Mouse (Mus musculus) C2C12 (cell line): ENCODE measurements around the gene Sap30bp. TPM values are rescaled to one million over a fixed set of nuclear protein-coding genes. Genes with fewer than 3 reads are reported as not detected.

Experiments used
- H3K27me3 ChIP-seq: one replicate; pipeline ENCODE4 v1.6.1; 2011; ENCODE audit not compliant: control insufficient read depth, insufficient read depth, insufficient read length
- H3K36me3 ChIP-seq: one replicate; pipeline ENCODE4 v1.6.1; 2011; ENCODE audit not compliant: control insufficient read depth, insufficient read depth
- H3K4me3 ChIP-seq: one replicate; pipeline ENCODE4 v1.5.1; 2011; ENCODE audit warnings: mild to moderate bottlenecking, control low read depth; ENCODE audit not compliant: poor library complexity, insufficient read depth, severe bottlenecking
- H3K79me2 ChIP-seq: one replicate; pipeline ENCODE4 v1.6.1; 2011; ENCODE audit not compliant: control insufficient read depth, insufficient read depth
- H3K79me3 ChIP-seq: one replicate; pipeline ENCODE4 v1.6.1; 2011; ENCODE audit warnings: low read depth, control low read depth
- H3ac ChIP-seq: one replicate; pipeline ENCODE3; 2011; ENCODE audit warnings: low read depth; ENCODE audit not compliant: control insufficient read depth, insufficient read length
- CEBPB ChIP-seq: IDR thresholded peaks from one replicate; pipeline ENCODE4 v1.6.1; 2011; ENCODE audit warnings: low read depth, mild to moderate bottlenecking, control low read depth, moderate library complexity
- CTCF ChIP-seq: IDR thresholded peaks from one replicate; pipeline ENCODE4 v1.5.1; 2011; ENCODE audit not compliant: control insufficient read depth, insufficient read depth, insufficient read length
- FOSL1 ChIP-seq: IDR thresholded peaks from one replicate; pipeline ENCODE4 v1.8.0; 2011; ENCODE audit warnings: mild to moderate bottlenecking, low read length; ENCODE audit not compliant: poor library complexity, insufficient read depth, severe bottlenecking
- MAX ChIP-seq: IDR thresholded peaks from one replicate; pipeline ENCODE4 v1.6.1; 2011; ENCODE audit warnings: mild to moderate bottlenecking, control low read depth
- MYOD1 ChIP-seq: IDR thresholded peaks from one replicate; pipeline ENCODE4 v1.6.1; 2011; ENCODE audit warnings: low read depth; ENCODE audit not compliant: control insufficient read depth, insufficient read length
- MYOG ChIP-seq: IDR thresholded peaks from one replicate; pipeline ENCODE4 v1.6.1; 2011; ENCODE audit not compliant: control insufficient read depth, insufficient read length; ENCODE audit errors: extremely low read depth
- USF1 ChIP-seq: IDR thresholded peaks from one replicate; pipeline ENCODE4 v1.6.1; 2011; ENCODE audit warnings: low read depth, mild to moderate bottlenecking, control low read depth, moderate library complexity
- polyA plus RNA-seq: library from polyadenylated mRNA; unstranded; fragments of >200 nt; fragmentation: generic; extraction: Trizol; gene quantifications from one replicate; pipeline ENCODE4 v1.2.1, GENCODE M21; 2012; ENCODE audit warnings: missing spikeins

Gene Sap30bp
- polyA plus RNA-seq, 1 experiment, result 77.6 TPM

DNA sequence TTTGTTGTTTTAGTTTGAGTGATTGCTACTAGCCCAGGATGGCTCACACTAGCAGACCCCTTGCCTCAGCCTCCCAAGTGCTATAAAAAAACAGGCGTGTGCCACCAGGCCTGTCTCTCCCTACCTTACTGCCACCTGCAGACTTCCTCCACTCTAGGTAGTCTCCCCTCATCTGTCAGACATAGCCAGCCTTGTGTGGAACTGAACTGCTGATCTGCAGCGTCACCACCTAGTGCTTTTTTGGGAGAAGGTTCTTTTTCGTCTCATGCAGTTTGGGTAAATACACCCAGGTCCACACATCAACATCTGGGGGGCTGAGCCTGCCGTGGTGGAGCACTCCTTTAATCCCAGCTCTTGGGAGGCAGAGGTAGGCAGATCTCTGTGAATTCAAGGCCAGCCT, 64.0 kb downstream of the Sap30bp start:
- H3K4me3 ChIP-seq, result no peak overlapping the region
- no peaks in the 10 kb centered on the region for H3K79me2 ChIP-seq
- H3K36me3 ChIP-seq, result no peaks in the 10 kb centered on the region
- H3K27me3 ChIP-seq, result no peaks in the 10 kb centered on the region
- no peak overlapping the region for H3ac ChIP-seq
- no peaks in the 10 kb centered on the region for H3K79me3 ChIP-seq
- no peak for TF ChIP-seq MAX
- TF ChIP-seq MYOD1, result no peak
- TF ChIP-seq USF1, result no peak
- TF ChIP-seq CTCF, result peak; percentile 35

DNA sequence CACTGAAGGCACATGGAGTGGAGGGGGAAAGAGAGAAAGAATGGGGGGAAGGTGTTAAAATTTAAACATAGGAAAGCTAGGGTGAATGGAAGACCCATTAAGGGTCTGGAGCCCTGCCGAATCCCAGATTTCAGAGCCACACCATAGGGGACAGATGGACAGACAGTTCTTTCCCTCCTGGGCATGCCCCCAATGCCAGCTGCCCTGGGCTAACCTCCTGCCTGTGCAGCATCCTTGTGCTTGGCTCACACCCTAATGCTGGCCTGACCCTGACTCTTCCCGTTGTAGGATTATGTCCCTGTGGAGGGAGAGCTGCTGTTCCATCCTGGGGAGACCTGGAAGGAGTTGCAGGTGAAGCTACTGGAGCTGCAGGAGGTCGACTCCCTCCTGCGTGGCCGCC, 64.6 kb downstream of the Sap30bp start:
- Histone ChIP-seq H3K27me3 (no peaks in the 10 kb centered on the region), H3ac (no peak overlapping the region), H3K79me3 (no peaks in the 10 kb centered on the region), H3K4me3 (no peak overlapping the region), H3K36me3 (no peaks in the 10 kb centered on the region), H3K79me2 (no peaks in the 10 kb centered on the region)
- TF ChIP-seq USF1 (no peak), MYOG (no peak), MAX (no peak), CEBPB (no peak), CTCF (no peak), MYOD1 (no peak), FOSL1 (no peak)

- Histone ChIP-seq H3ac (no peak overlapping the region), H3K79me2 (no peaks in the 10 kb centered on the region), H3K27me3 (no peaks in the 10 kb centered on the region), H3K36me3 (no peaks in the 10 kb centered on the region), H3K79me3 (no peaks in the 10 kb centered on the region), H3K4me3 (no peak overlapping the region)
- TF ChIP-seq MAX (no peak), MYOG (no peak), USF1 (no peak), MYOD1 (no peak), CEBPB (no peak), FOSL1 (no peak)
These were observed 65.9 kb downstream of the Sap30bp start for GRCm38 (mm10) chr11:115999027-115999426.

DNA sequence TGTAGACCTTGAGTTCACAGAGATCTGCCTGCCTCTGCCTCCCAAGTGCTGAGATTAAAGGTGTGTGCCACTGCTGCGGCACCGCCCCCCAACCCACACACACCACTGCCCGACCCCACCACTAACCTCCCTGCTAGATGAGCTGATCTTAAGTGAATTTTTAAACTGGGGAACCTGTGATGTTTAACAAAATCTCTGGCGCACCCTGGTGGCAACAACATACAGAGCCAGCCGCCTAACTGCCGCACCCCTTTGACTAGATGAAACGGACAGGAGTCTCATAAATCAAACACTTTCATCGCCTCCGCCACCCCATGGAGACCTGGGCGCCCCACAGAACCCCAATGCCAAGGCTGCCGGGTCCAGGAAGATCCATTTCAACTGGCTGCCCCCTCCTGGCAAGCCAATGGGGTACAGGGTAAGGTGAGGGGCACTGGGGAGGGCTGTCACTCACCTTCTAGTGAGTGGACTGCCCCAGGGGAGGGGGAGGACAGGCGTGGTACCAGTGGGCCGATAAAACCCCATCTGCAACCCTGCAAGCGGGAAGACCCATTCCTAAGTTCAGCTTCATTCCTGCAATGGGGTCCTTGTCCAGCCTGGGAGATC, 66.6 kb downstream of the Sap30bp start:
- Histone ChIP-seq H3K4me3 (no peak overlapping the region), H3ac (no peak overlapping the region), H3K79me2 (no peaks in the 10 kb centered on the region), H3K79me3 (no peaks in the 10 kb centered on the region), H3K27me3 (no peaks in the 10 kb centered on the region), H3K36me3 (no peaks in the 10 kb centered on the region)
- TF ChIP-seq USF1 (no peak), CTCF (peak; percentile 46), MYOG (no peak)

DNA sequence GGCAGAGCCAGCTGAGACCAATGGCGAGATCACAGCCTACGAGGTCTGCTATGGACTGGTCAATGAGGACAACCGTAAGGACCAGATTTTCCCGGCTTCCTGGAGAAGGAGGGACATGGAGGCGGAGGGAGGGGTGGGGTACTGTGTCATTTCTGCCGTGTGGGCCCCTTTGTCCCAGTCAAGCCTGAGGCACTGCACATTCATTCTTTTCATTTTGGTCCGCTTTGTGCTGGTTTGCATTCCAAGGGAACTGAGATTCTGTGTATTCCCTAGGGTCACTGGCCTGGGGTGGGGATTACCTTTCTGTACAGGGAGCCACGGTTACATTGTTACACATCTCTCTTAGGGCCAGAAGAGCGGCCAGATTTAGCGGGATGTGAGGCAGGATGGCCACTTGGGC, 67.5 kb downstream of the Sap30bp start:
- Histone ChIP-seq H3K36me3 (no peaks in the 10 kb centered on the region), H3K27me3 (no peaks in the 10 kb centered on the region), H3K79me2 (no peaks in the 10 kb centered on the region), H3K79me3 (no peaks in the 10 kb centered on the region), H3ac (no peak overlapping the region), H3K4me3 (no peak overlapping the region)
- TF ChIP-seq FOSL1, result no peak
- no peak for TF ChIP-seq MAX
- no peak for TF ChIP-seq CEBPB
- TF ChIP-seq CTCF, result no peak
- TF ChIP-seq USF1, result no peak
- no peak for TF ChIP-seq MYOG
- no peak for TF ChIP-seq MYOD1

DNA sequence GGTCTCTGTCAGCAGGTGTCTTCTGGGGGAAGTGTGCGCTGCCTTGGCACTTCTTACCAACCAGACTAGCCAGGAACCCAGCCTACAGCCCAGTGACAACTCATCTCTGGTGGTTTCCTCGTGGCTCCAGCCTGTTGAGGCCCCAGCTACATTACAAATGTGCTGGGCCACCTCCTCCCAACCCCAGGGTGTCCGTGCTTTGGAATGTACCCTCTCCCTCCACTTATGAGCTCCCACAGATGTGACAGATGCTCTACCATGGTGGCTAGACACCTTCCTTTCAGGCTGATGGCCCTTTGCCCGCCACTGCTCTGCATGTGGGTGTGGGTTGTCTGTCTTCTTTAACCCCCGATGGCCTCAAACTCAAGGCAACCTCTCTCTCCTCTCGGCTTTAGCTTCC, 68.6 kb downstream of the Sap30bp start:
- no peak for TF ChIP-seq FOSL1
- no peak for TF ChIP-seq MYOG
- TF ChIP-seq CEBPB, result no peak
- TF ChIP-seq MYOD1, result no peak
- TF ChIP-seq USF1, result no peak
- TF ChIP-seq MAX, result no peak
- TF ChIP-seq CTCF, result no peak
- no peak overlapping the region for H3K4me3 ChIP-seq
- H3K79me2 ChIP-seq, result no peaks in the 10 kb centered on the region
- H3K79me3 ChIP-seq, result no peaks in the 10 kb centered on the region
- no peaks in the 10 kb centered on the region for H3K27me3 ChIP-seq
- H3ac ChIP-seq, result no peak overlapping the region
- H3K36me3 ChIP-seq, result no peaks in the 10 kb centered on the region
